Mouse (Mus musculus): ENCODE measurements around the gene Hjurp.

Hjurp gene

GRCm38 (mm10) chr1:88277098-88277817 is at the start of gene Hjurp, which contains the start of gene Trpm8:
Hjurp (minus strand) TSS chr1:88277633.
Trpm8 (plus strand) TSS chr1:88277661.
- peak; percentile 100 for DNase-seq

- no peak for DNase-seq
These were observed 45.7 kb upstream of the Hjurp start for GRCm38 (mm10) chr1:88323101-88323500.

- no peak for DNase-seq
These were observed 44.7 kb upstream of the Hjurp start for GRCm38 (mm10) chr1:88322146-88322545.

GRCm38 (mm10) chr1:88320821-88321395 is 43.5 kb upstream of the Hjurp start:
- no peak for DNase-seq

GRCm38 (mm10) chr1:88318531-88319060 is 41.2 kb upstream of the Hjurp start:
- peak; percentile 35 to 78 for DNase-seq

GRCm38 (mm10) chr1:88317279-88317678 is 39.8 kb upstream of the Hjurp start:
- DNase-seq = no peak

- no peak for DNase-seq
These were observed 32.9 kb upstream of the Hjurp start for GRCm38 (mm10) chr1:88310349-88310748.

- DNase-seq = no peak
These were observed 32.5 kb upstream of the Hjurp start for GRCm38 (mm10) chr1:88309905-88310304.

- DNase-seq = no peak
These were observed 31.6 kb upstream of the Hjurp start for GRCm38 (mm10) chr1:88309020-88309419.

GRCm38 (mm10) chr1:88307180-88307579 is 29.7 kb upstream of the Hjurp start:
- DNase-seq = no peak

- DNase-seq = no peak
These were observed 29.1 kb upstream of the Hjurp start for GRCm38 (mm10) chr1:88306543-88306942.

GRCm38 (mm10) chr1:88305018-88305795 is 27.8 kb upstream of the Hjurp start:
- no peak for DNase-seq

GRCm38 (mm10) chr1:88304261-88304985 is 27.0 kb upstream of the Hjurp start:
- DNase-seq = no peak

- DNase-seq = no peak
These were observed 26.3 kb upstream of the Hjurp start for GRCm38 (mm10) chr1:88303762-88304161.

- DNase-seq = no peak
These were observed 24.8 kb upstream of the Hjurp start for GRCm38 (mm10) chr1:88302057-88302740.

GRCm38 (mm10) chr1:88301121-88302014 is 23.9 kb upstream of the Hjurp start:
- peak in 1 of 2 experiments; percentile 44 for DNase-seq

GRCm38 (mm10) chr1:88300301-88301050 is 23.0 kb upstream of the Hjurp start:
- DNase-seq = no peak

GRCm38 (mm10) chr1:88299529-88299945 is 22.1 kb upstream of the Hjurp start:
- DNase-seq = no peak

- no peak for DNase-seq
These were observed 21.5 kb upstream of the Hjurp start for GRCm38 (mm10) chr1:88298686-88299528.

Data from kidney, postnatal 36 days (tissue).